Mouse (Mus musculus): ENCODE data around the gene Rab10. TPM values are rescaled to one million over a fixed set of nuclear protein-coding genes. Genes with fewer than 3 reads are reported as not detected.
A peak's percentile ranks its signal among the peaks of the same experiment; 100 is the strongest.
"Not testable (repeated sequence)": the region's sequence is repeated elsewhere in the genome, so short reads cannot be mapped to it uniquely, and the experiment has no call there.

Gene Rab10
- polyA plus RNA-seq, 1 experiment from 2014 or later = 75.2 TPM

GRCm38 (mm10) chr12:3323241-3323640 is 13.5 kb upstream of the Rab10 start:
- ATAC-seq = no peak
- WGBS = 68% methylated on average over 6 of the region's 6 CpGs

DNA sequence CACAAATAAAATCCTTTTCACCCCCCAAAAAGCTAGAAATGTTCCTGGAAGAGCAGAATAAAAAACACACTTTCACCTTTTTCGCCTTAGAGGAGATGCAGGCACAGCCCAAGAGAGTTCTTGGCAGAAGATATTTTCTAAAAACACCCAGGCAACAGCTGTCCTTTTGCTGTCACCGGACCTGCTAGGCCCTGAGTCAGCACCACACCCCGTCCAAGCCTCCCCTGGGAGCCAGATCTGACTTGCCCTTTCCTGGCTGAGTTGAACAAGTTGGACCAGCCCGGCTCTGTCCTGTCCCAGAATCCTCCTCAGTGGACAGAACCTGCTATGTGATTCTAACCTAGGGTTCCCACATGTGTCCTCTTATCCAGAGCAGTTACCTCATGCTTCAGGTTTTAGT is 9.6 kb upstream of the Rab10 start:
- no peak overlapping the region for H3K4me3 ChIP-seq (replicated peaks)
- ATAC-seq = no peak

More at GRCm38 (mm10) chr12:3323241-3323640, 13.5 kb upstream of the Rab10 start:
- Histone ChIP-seq H3K36me3 (no peaks in the 10 kb centered on the region), H3K27me3 (replicated peaks) (no peaks in the 10 kb centered on the region), H3K27ac (no peak overlapping the region), H3K4me2 (replicated peaks) (no peak overlapping the region), H3K4me3 (replicated peaks) (no peak overlapping the region), H3K9me3 (no peaks in the 10 kb centered on the region), H3K9ac (no peak overlapping the region), H3K4me1 (replicated peaks) (no peaks in the 10 kb centered on the region)

GRCm38 (mm10) chr12:3316937-3317336 is 7.2 kb upstream of the Rab10 start:
- Histone ChIP-seq H3K9ac (no peak overlapping the region), H3K9me3 (no peaks in the 10 kb centered on the region), H3K36me3 (no peaks in the 10 kb centered on the region), H3K4me2 (replicated peaks) (no peak overlapping the region), H3K27ac (no peak overlapping the region), H3K27me3 (replicated peaks) (no peaks in the 10 kb centered on the region), H3K4me1 (replicated peaks) (no peaks in the 10 kb centered on the region), H3K4me3 (replicated peaks) (no peak overlapping the region)
- no peak for ATAC-seq
- WGBS = 49% methylated on average over 3 of the region's 3 CpGs

More for the DNA sequence above, 9.6 kb upstream of the Rab10 start:
- H3K27me3 ChIP-seq (replicated peaks) = no peaks in the 10 kb centered on the region
- H3K36me3 ChIP-seq = no peaks in the 10 kb centered on the region
- H3K9ac ChIP-seq = no peak overlapping the region
- no peaks in the 10 kb centered on the region for H3K4me1 ChIP-seq (replicated peaks)
- no peaks in the 10 kb centered on the region for H3K9me3 ChIP-seq
- H3K27ac ChIP-seq = no peak overlapping the region
- H3K4me2 ChIP-seq (replicated peaks) = no peak overlapping the region
- 63% methylated on average over 4 of the region's 4 CpGs for WGBS

DNA sequence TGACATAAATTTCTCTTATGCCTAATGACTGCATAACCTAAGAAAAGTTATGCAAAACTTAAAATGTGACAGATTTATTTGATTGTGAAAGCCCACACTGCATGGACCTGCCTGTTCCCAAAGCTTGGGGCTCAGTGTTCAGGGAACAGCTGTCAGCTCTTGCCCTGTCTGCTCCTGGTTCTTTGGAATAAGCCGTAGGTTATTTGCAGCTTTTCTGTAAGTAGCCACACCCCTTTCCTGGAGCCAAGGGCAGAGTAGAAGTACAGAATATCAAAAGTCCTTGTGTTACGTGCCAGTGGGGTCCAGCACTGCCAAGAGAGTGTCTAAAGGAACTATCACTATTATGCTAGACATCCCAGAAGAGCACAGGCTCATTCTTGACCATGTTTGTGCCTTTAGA is 6.3 kb upstream of the Rab10 start:
- H3K9me3 ChIP-seq = no peaks in the 10 kb centered on the region
- H3K4me3 ChIP-seq (replicated peaks) = no peak overlapping the region
- H3K27ac ChIP-seq = no peak overlapping the region
- no peaks in the 10 kb centered on the region for H3K4me1 ChIP-seq (replicated peaks)
- no peak for ATAC-seq
- no peak overlapping the region for H3K4me2 ChIP-seq (replicated peaks)
- no peaks in the 10 kb centered on the region for H3K27me3 ChIP-seq (replicated peaks)
- WGBS = 36% methylated on average over 2 of the region's 2 CpGs
- H3K9ac ChIP-seq = no peak overlapping the region
- H3K36me3 ChIP-seq = no peaks in the 10 kb centered on the region

DNA sequence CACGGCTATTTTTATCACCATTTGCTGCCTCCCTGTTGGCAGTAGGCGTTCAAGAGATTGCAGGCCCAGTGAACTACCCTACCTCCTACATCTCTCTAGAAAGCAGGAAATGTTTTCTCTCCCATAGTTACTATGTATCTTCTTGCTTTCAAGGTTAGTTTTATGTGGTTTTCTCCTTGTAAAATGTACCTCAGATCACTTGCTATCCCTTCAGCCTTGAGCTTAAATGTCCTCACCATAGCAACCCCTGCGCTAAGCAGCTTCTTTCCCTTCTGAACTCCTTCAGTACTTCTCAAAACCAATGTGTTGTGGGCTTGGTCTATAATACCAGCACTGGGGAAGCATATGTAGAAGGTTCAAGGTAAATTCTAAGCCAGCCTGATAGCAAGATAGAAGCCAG is 3.1 kb upstream of the Rab10 start:
- Histone ChIP-seq H3K9me3 (no peaks in the 10 kb centered on the region), H3K27ac (no peak overlapping the region), H3K9ac (no peak overlapping the region), H3K4me3 (replicated peaks) (no peak overlapping the region), H3K27me3 (replicated peaks) (no peaks in the 10 kb centered on the region), H3K36me3 (no peaks in the 10 kb centered on the region), H3K4me2 (replicated peaks) (no peak overlapping the region), H3K4me1 (replicated peaks) (no peaks in the 10 kb centered on the region)
- no peak for ATAC-seq
- WGBS = 79% methylated on average over 3 of the region's 3 CpGs

- H3K9me3 ChIP-seq = no peaks in the 10 kb centered on the region
- peak overlapping the region; percentile 76 for H3K4me3 ChIP-seq (replicated peaks)
- no peaks in the 10 kb centered on the region for H3K27me3 ChIP-seq (replicated peaks)
- no peaks in the 10 kb centered on the region; the same call in 1 of the 2 replicates for H3K4me1 ChIP-seq (replicated peaks)
- 2% methylated on average over 15 of the region's 15 CpGs for WGBS
- no peaks in the 10 kb centered on the region for H3K36me3 ChIP-seq
- H3K9ac ChIP-seq = peak overlapping the region; percentile 57
- no peak for ATAC-seq
- peak overlapping the region; percentile 72 for H3K4me2 ChIP-seq (replicated peaks)
- peak overlapping the region; percentile 81 for H3K27ac ChIP-seq
Observed at GRCm38 (mm10) chr12:3310321-3310692, 538 bp upstream of the Rab10 start.

DNA sequence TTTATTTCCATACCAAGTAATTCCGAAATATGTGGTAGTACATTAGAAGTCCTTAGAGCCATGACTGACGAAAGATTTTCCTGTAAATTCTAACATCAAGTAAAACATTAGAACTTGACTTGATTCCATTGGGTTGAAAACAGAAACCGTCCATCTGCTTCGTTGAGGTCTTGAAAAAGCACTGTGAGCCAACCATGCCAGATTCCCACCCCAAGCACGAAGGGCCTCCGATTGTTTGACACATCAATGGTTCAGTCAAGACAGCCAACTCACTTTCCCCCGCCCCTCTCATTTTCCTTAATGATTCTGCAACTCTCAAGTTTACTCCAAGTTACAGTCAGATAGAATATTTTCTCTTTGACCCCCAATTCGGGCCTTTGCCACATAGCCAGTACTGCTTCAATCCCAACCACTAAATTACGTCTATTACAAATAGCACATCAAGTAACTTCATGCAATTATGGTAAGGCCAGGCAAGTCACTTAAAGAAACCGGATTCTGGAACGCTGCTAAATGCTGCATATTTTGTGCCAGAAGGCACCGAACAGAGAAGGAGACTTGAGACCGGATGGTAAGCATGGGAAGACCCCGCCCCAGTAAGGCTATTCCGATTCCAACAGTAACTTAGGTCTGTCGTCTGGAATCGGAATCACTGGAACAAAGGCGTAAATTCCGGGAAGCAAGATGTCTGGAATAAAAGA is 1.1 kb downstream of the Rab10 start:
- 2% methylated on average over 19 of the region's 19 CpGs for WGBS
- peak overlapping the region; percentile 76 for H3K9ac ChIP-seq
- peak overlapping the region; percentile 98 for H3K27ac ChIP-seq
- H3K4me3 ChIP-seq (replicated peaks) = peak overlapping the region; percentile 76
- H3K9me3 ChIP-seq = no peaks in the 10 kb centered on the region
- no peaks in the 10 kb centered on the region; the same call in 1 of the 2 replicates for H3K4me1 ChIP-seq (replicated peaks)
- H3K27me3 ChIP-seq (replicated peaks) = no peaks in the 10 kb centered on the region
- no peaks in the 10 kb centered on the region for H3K36me3 ChIP-seq
- H3K4me2 ChIP-seq (replicated peaks) = peak overlapping the region; percentile 72
- ATAC-seq = no peak

DNA sequence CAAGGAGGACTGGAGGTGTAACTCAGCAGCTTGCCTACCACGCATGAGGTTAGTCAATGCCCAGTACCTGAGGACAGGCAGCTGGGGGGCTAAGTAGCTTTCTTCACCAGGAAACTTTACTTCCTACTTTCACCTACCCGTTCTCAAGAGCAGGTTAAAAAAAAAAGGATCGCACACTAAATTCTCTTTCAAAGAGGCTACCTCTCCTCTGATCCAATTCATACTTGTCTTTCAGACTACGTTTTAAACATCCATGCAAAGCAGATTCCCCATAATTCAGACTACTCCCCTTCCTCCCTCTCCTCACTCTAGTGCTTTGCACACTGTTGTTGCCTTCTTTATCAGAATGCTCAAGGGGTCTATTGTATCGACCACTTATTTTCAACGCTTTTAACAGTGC is 2.2 kb downstream of the Rab10 start:
- H3K27ac ChIP-seq = no peak overlapping the region
- no peaks in the 10 kb centered on the region for H3K9me3 ChIP-seq
- H3K36me3 ChIP-seq = no peaks in the 10 kb centered on the region
- H3K9ac ChIP-seq = 0 out of 2 replicates have a peak overlapping the region, but pooled peaks have one; percentile 9
- peak overlapping the region; percentile 76 for H3K4me3 ChIP-seq (replicated peaks)
- peak overlapping the region; percentile 72 for H3K4me2 ChIP-seq (replicated peaks)
- no peak for ATAC-seq
- H3K27me3 ChIP-seq (replicated peaks) = no peaks in the 10 kb centered on the region
- no peaks in the 10 kb centered on the region; the same call in 1 of the 2 replicates for H3K4me1 ChIP-seq (replicated peaks)
- 23% methylated on average over 6 of the region's 6 CpGs for WGBS

DNA sequence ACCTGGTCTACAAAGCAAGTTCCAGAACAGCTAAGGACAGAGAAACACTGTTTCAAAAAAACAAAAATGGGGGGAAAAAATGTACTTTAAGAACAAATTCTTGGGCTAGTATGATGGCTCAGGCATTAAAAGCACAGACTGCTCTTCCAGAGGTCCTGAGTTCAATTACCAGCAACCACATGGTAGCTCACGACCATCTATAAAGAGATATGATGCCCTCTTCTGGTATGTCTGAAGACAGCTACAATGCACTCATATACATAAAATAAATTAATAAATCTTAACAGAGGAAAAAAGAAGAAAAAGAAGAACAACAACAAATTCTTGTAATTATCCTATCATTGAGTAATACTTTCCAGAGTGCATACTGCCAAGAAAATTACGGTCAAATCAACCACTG is 4.5 kb downstream of the Rab10 start:
- Histone ChIP-seq H3K9me3 (no peaks in the 10 kb centered on the region), H3K4me2 (replicated peaks) (no peak overlapping the region), H3K27ac (no peak overlapping the region), H3K4me3 (replicated peaks) (no peak overlapping the region), H3K4me1 (replicated peaks) (no peaks in the 10 kb centered on the region; the same call in 1 of the 2 replicates), H3K36me3 (no peaks in the 10 kb centered on the region), H3K9ac (no peak overlapping the region), H3K27me3 (replicated peaks) (no peaks in the 10 kb centered on the region)
- no peak for ATAC-seq
- WGBS = 89% methylated on average over 2 of the region's 2 CpGs

GRCm38 (mm10) chr12:3297622-3298021 is 12.1 kb downstream of the Rab10 start:
- H3K4me2 ChIP-seq (replicated peaks); H3K9me3 ChIP-seq; H3K27me3 ChIP-seq (replicated peaks); H3K36me3 ChIP-seq; H3K27ac ChIP-seq; H3K9ac ChIP-seq; ATAC-seq; H3K4me1 ChIP-seq (replicated peaks); H3K4me3 ChIP-seq (replicated peaks): not testable (repeated sequence)
- 89% methylated on average over 6 of the region's 6 CpGs for WGBS

- H3K9ac ChIP-seq = no peak overlapping the region
- peak; percentile 54; the same call in 1 of the 2 replicates for ATAC-seq
- no peak overlapping the region for H3K4me3 ChIP-seq (replicated peaks)
- no peaks in the 10 kb centered on the region for H3K27me3 ChIP-seq (replicated peaks)
- no peaks in the 10 kb centered on the region for H3K36me3 ChIP-seq
- no peak overlapping the region for H3K27ac ChIP-seq
- WGBS = 78% methylated on average over 2 of the region's 2 CpGs
- no peaks in the 10 kb centered on the region for H3K9me3 ChIP-seq
- no peak overlapping the region for H3K4me2 ChIP-seq (replicated peaks)
- H3K4me1 ChIP-seq (replicated peaks) = no peaks in the 10 kb centered on the region
Observed at GRCm38 (mm10) chr12:3296056-3296455, 13.7 kb downstream of the Rab10 start.

DNA sequence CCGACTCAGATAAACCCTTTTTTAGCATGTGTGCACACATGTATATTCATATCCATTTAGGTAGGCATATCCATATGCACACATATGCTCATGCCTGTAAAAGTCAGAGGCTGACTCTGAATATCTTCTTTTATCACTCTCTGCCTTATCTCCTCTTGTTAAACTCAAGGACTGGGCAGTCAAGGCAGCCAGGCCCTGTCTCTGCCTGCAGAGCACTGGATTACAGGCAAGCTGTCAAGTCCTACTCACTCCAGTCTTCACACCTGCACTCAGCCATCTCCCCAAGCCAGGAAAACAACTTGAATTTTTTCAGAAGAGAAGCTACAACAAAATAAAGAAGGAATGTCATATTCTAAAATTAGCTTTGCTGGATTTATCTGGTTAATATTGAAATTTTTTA is 17.9 kb downstream of the Rab10 start:
- no peaks in the 10 kb centered on the region for H3K9me3 ChIP-seq
- H3K27me3 ChIP-seq (replicated peaks) = no peaks in the 10 kb centered on the region
- ATAC-seq = no peak
- no peaks in the 10 kb centered on the region for H3K4me1 ChIP-seq (replicated peaks)
- H3K9ac ChIP-seq = no peak overlapping the region
- WGBS = 100% methylated on average over 1 of the region's 1 CpGs
- H3K4me2 ChIP-seq (replicated peaks) = no peak overlapping the region
- H3K27ac ChIP-seq = no peak overlapping the region
- no peaks in the 10 kb centered on the region for H3K36me3 ChIP-seq
- no peak overlapping the region for H3K4me3 ChIP-seq (replicated peaks)

DNA sequence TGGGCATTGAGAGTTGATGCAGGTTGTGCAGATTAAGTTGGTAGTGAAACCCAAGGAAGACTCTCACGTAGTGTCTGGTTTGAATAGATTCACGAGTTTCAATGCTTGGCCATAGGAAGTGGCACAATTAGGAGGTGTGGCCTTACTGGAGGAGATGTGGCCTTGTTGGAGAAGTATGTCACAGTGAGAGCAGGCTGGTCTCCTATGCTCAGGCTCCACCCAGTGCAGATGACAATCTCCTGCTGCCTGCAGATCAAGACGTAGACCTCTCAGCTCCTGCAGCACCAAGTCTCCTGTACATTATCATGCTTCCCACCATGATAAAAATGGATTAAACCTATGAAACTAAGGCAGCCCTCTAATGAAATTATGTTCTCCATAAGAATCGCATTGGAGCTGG is 18.7 kb downstream of the Rab10 start:
- no peaks in the 10 kb centered on the region for H3K4me1 ChIP-seq (replicated peaks)
- H3K36me3 ChIP-seq = no peaks in the 10 kb centered on the region
- no peaks in the 10 kb centered on the region for H3K9me3 ChIP-seq
- no peak overlapping the region for H3K27ac ChIP-seq
- no peaks in the 10 kb centered on the region for H3K27me3 ChIP-seq (replicated peaks)
- WGBS = 88% methylated on average over 4 of the region's 4 CpGs
- no peak overlapping the region for H3K9ac ChIP-seq
- H3K4me3 ChIP-seq (replicated peaks) = no peak overlapping the region
- ATAC-seq = peak; percentile 64; the same call in 1 of the 2 replicates
- H3K4me2 ChIP-seq (replicated peaks) = no peak overlapping the region
